Mouse (Mus musculus): ENCODE results near the gene Cpb1. TPM values are rescaled to one million over a fixed set of nuclear protein-coding genes. Genes with fewer than 3 reads are reported as not detected.
A peak's percentile ranks its signal among the peaks of the same experiment; 100 is the strongest.

The Cpb1 gene
- total RNA-seq (2021): not detected
- long read RNA-seq, experiment 1: 0 reads
- long read RNA-seq, experiment 2: 0 reads

DNA sequence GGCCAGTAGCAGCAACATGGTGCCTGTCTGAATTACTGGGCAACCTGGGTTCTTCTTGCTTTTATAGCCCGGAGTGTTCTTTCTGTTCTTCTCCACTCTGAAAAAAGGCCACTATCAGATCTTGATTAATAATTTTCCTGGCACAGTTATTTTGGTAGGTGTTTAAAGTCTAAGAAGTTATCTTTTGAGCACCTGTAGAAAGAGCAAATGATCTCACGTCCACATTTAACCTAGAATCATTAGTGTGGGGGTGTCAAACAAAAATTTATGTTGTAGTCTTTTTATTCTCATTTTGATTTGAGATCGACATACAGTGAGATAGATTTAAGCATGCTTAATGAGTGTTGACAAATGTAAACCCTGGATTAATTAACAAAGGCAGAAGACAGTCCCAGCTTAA is at the start of gene Cpb1:
TSS of gene Cpb1 (minus strand) at position 101 of the 400 bp plus-strand sequence.
- intact Hi-C loops (cut with DNase I): no loop called here
- no peak within 1 kb of the TSS for H3K4me3 ChIP-seq
- TF ChIP-seq CTCF (IDR thresholded peaks at IDR 0.05): no peak

DNA sequence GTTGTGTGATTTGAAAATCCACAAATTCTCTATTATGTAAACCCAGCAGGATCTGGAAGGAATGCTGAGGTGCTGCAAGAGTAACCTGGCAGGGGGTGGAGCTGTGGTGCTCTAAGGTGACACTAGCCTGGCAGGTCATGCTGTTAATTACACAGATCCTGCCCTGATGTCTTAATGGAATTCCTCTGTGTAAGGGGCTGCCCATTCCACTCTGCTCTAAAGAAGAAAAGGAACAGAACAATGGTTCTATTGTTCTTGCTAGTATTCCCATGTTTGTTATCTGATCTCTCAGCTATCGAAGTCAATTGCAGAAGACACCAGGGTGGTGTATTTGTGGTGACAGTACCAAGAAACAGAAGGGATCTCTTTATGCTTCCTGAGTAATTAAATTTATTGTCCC is 41.7 kb upstream of the Cpb1 start:
- intact Hi-C loops (cut with DNase I): no loop called here
- Histone ChIP-seq H3K27ac (no peak overlapping the region), H3K4me3 (no peak overlapping the region)
- DNase-seq: no peak
- no peak for TF ChIP-seq CTCF (IDR thresholded peaks at IDR 0.05)

More for the DNA sequence above, at the start of gene Cpb1:
- DNase-seq: no peak
- H3K27ac ChIP-seq: no peak within 1 kb of the TSS

DNA sequence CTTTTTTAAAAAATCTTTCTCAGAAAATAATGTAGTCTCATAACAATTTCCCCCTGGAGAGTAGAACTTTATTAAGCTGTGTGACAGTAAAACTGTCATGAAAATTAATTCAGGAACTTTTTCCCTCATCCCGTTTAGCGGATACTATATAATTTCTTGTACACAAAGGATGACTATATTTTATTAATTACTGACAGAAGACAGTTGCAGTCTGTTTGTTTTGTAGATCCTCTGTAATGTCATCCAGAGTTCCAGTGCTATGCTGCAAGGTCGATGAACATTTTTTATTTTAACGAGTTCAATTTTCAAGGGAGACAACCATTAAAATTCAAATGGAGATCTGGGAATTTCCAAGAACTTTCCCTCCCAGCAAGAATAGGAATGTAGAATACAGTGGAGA is 33.6 kb upstream of the Cpb1 start:
- TF ChIP-seq CTCF (IDR thresholded peaks at IDR 0.05): no peak
- intact Hi-C loops (cut with DNase I): no loop called here
- no peak for DNase-seq
- H3K4me3 ChIP-seq: no peak overlapping the region
- no peak overlapping the region for H3K27ac ChIP-seq

DNA sequence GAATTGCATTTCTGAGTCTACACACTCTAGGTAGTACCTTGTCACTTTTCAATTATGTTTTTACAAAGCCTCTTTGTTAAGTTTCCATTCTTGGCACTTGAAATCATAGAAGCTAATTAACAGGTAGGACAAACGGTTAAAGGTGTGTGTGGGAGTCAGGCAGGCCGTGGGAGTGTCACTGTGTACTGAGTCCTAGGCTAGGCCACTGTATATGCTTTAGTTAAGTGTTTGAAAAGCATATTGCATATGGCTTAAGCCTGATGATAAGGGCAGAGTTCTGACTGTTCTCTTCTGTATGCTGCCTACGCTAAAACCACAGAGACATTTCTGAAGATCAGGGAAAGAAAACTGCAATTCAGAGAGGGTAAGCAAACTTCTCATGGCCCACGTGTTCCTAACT is 31.7 kb upstream of the Cpb1 start:
- no peak overlapping the region for H3K27ac ChIP-seq
- no peak overlapping the region for H3K4me3 ChIP-seq
- no peak for DNase-seq
- no peak for TF ChIP-seq CTCF (IDR thresholded peaks at IDR 0.05)
- intact Hi-C loops (cut with DNase I): no loop called here

DNA sequence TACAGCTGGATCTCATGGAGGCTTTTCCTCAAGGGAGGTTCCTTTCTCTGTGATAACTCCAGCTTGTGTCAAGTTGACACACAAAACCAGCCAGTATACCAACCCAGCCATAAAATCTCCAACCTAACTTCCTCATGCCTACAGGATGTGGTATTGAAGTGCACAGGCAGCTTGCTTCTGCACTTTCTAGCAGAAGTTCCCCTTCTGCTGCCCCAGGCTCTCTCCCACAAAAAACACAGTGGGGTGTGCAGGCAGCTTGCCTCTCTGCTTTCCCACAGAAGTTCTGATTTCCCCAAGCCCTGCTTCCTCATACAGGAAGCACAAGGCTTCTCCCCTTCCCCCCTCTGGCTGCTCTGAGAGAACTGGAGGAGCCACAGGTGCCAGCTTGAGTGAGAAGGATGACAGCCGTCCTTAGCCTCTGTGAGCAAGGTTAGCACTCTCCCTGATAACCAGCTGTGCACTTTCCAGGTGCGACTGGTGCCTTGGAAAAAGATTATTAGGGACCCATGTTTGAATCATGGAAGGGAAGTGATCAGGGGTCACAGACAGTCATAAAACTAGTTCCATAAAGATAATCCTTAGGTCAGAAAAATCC is 29.3 kb upstream of the Cpb1 start:
- intact Hi-C loops (cut with DNase I): no loop called here
- Histone ChIP-seq H3K4me3 (no peak overlapping the region), H3K27ac (no peak overlapping the region)
- TF ChIP-seq CTCF (IDR thresholded peaks at IDR 0.05): no peak
- peak; percentile 17 for DNase-seq

DNA sequence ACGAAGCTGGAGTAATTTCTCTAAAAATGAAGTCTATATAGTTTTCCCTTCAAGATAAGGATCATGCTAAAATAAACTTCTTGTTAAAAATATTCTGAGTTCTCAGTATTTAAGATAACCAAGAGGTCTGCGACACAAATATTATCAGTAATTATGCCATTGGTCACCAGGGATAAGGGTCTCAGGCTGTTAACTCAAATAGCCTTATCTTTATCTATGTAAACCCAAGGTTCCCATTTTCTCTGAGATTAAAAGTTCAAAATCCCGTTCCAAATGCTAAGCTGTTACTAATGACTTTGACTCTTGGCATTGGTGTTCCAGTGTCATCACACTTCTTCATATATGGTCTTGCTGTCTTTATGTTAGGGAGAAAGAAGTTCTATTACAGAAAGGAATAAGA is 20.0 kb upstream of the Cpb1 start:
- intact Hi-C loops (cut with DNase I): no loop called here
- TF ChIP-seq CTCF (IDR thresholded peaks at IDR 0.05): no peak

DNA sequence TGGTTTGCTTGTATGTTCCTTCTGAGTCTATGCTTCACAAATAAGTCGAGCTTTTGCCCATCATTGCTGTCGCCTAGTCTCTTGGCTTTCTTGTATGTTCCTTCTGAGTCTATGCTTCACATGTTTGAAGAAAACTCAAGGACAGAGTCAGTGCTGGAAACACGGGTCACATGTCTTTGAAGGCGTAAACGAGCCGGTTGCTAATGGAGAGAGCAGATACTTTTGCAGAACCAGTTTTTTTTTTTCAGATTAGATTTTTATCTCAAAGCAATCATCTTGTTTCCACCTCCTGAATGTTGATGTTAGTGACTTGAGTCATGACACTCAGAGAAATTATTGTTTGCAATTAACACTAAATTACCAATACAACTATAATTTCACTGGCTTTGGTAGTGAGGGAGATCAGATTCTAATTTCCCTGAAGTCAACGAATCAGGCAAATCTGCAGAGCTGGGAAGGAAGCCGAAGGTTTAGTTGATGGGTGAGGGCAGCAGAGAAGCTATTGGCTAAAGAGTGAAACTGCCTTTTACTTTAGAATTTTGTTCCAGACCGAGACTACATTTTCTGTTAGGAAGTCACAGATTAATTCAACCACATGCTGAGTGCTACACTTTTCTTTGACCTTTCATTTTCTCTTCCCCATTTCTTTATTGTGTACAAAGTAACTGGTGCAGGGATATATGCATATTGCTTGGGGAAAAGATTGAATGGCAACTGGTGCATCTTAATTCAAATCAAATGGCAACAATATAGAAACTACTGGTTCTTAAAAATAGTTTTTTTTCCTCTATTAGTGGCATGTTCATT is 19.2 kb upstream of the Cpb1 start:
- H3K4me3 ChIP-seq: no peak overlapping the region
- intact Hi-C loops (cut with DNase I): no loop called here
- DNase-seq: no peak

More for the DNA sequence above, 20.0 kb upstream of the Cpb1 start:
- no peak for DNase-seq
- no peak overlapping the region for H3K27ac ChIP-seq
- no peak overlapping the region for H3K4me3 ChIP-seq

DNA sequence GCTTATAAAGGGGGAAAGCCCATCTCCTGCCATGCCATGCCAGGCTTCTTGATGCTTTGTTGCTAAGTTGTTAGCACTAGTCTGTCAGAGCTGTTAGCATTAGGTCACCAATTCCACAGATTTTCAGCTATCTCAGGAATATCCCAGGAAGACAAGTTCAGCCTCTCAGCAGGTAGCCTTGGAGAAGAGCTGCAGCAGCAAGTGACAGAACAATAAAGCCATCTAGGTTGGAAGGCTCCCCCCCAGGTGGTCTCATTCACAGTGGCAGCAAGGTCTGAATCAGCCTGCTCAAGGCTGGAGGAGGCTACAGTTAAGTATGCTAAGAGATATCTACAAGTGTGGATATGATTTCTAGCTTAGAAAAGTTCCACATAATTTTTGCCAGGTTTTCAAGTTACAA is 15.8 kb upstream of the Cpb1 start:
- Histone ChIP-seq H3K4me3 (no peak overlapping the region), H3K27ac (no peak overlapping the region)
- no peak for TF ChIP-seq CTCF (IDR thresholded peaks at IDR 0.05)
- intact Hi-C loops (cut with DNase I): no loop called here
- DNase-seq: no peak

More for the DNA sequence above, 19.2 kb upstream of the Cpb1 start:
- H3K27ac ChIP-seq: no peak overlapping the region
- TF ChIP-seq CTCF (IDR thresholded peaks at IDR 0.05): no peak

DNA sequence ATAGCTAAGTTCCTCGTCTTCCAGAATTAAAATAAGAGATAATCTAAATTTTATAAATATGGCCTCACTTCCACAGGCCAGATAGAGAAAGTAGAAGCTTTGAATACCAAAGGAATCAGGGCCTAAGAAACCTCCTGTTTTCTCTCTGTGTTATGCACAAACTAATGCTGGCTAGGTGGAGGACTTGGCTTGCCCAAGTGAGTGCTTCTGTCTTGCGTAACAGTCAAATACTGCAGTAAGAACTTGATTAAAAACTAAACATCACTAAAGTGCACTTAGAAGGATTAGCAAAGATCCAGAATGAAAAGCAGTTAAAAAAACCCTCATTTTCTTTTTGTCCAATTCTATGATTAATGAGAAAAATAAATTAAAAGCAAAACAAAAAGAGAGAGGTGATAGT is 13.2 kb upstream of the Cpb1 start:
- Histone ChIP-seq H3K27ac (no peak overlapping the region), H3K4me3 (no peak overlapping the region)
- no peak for TF ChIP-seq CTCF (IDR thresholded peaks at IDR 0.05)
- intact Hi-C loops (cut with DNase I): no loop called here
- no peak for DNase-seq

DNA sequence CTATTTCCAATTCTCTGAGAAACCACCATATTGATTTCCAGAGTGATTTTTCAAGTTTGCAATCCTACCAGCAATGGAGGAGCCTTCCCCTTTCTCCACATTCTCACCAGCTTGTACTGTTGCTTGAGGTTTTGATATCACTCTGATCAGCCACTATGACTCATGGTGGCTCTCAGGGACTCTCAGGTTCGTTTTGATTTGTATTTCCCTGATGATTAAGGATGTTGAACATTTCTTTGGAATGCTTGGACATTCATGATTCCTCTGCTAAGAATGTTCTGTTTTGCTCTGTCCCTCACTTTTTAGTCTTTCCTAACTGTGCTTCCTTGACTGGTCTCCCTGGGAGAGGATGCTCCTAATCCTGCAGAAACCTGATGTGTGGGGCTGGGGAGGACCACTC is 6.3 kb upstream of the Cpb1 start:
- Histone ChIP-seq H3K4me3 (no peak overlapping the region), H3K27ac (no peak overlapping the region)
- intact Hi-C loops (cut with DNase I): no loop called here
- DNase-seq: no peak
- no peak for TF ChIP-seq CTCF (IDR thresholded peaks at IDR 0.05)

DNA sequence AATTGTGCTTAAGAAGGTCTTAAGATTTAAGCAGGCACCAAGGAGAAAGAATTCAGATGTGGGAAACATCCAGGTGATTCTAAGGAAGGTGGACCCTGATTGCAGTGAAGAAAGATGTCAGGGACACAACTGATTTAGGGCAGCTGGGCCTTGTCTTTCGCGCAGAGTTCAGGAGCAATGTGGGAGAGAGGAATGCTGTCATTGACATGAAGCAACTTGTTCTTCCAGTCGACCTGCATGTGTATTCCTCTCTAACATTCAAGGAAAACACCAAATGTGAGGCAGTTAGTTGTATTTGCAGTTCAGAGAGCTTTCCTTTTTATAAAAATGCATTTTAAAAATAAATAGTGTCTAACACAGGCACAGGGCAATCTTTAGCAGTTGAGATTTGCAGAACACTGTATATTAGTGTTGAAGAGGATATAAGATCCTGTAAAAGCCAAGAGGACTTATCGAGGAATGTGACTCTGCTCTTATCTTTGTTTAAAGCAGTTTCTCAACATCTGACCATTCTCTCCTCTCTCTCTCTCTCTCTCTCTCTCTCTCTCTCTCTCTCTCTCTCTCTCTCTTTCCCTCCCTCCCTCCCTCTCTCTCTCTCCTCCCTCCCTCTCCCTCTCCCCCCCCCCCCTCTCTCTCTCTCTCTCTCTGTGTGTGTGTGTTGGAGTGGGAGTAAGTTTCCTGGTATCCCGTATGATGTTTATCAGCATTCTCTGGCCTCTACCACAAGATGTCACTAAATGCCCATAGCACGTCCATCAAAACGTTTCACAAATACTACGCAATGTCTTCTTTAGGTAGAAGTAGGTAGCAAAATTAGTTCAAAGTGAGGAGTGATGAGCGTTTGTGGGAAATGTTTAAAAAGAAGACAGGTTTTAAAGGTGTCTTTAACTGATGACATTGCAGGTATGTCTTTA is 20.7 kb downstream of the Cpb1 start:
- no peak overlapping the region for H3K27ac ChIP-seq
- no peak overlapping the region for H3K4me3 ChIP-seq
- no peak for DNase-seq
- intact Hi-C loops (cut with DNase I): loop anchor here (10.0 kb wide), 1 partner anchor 250 kb away; no protein-coding TSS in a partner anchor
- TF ChIP-seq CTCF (IDR thresholded peaks at IDR 0.05): peak; percentile 45

DNA sequence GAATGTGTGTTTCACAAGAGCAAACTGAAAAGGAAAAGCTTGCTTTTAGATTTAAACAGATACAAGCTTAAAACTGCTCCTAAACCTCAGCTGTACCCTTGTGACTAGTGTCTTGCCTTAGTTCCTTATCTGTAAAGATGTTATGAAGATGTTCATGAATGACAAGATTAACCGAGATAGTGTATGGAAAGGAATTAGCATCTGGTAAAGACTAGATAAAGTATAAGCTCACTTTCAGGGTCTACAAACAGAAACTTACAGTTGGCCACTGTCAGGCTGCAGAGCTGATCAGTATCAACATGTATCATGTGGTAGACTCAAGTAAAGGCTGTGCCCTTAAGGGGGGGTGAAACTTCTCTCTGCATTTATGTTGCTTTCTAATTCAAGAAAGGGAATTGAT is 31.6 kb downstream of the Cpb1 start:
- no peak for TF ChIP-seq CTCF (IDR thresholded peaks at IDR 0.05)
- intact Hi-C loops (cut with DNase I): no loop called here
- no peak for DNase-seq
- no peak overlapping the region for H3K4me3 ChIP-seq
- H3K27ac ChIP-seq: no peak overlapping the region

DNA sequence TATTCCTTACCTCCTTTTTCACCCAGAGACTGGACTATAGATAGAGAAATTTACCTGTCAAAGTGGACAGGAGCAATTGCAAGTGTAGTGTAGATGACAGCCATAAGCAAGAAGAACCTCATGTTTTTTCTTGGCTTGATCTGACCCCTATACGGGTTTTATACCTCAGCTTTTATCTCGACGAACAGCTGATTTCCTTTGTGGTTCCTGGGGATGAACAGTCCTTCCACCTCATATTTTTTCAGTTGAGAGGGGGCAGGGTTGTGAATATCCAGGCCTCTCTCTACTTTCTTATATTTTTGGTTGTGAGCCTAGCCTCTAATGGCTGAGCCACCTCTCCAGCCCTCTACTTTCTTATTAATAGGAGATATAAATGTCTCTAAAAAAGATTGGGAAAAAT is 33.5 kb downstream of the Cpb1 start, which contains the start of gene Cpa3:
TSS of gene Cpa3 (minus strand) at position 132 of the 400 bp plus-strand sequence.
- intact Hi-C loops (cut with DNase I): no loop called here
- no peak within 1 kb of the TSS for H3K4me3 ChIP-seq
- no peak within 1 kb of the TSS for H3K27ac ChIP-seq
- DNase-seq: no peak
- TF ChIP-seq CTCF (IDR thresholded peaks at IDR 0.05): no peak

Measured in gastrocnemius, adult 2 months (tissue).